ENCODE assay signal across 10 mouse cellular contexts in the genomic region with DNA sequence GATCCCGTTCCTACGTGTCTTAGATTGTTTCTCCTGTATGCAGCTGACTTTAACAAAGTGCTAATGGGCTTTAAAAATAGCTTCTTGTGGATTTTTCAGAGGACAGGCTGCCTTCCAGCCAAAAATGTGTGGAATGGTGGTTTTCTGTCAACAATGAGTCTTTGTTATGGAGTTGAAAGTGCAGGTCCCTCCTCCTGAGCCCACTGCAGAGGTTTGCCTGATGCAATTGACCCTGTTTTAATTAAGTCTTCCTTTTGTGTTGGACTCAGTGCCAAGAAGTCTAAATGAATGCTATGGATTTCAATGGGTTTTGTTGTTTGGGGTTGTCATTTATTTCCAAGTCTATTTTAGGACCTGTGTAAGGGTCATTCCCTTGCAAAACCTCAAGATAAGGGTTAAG.
DNase-seq lines count a peak whose midpoint lies in the region; ATAC-seq lines count a peak whose summit lies in the region.
"Had no signal": no experiment of that assay in that cellular context is flagged by ENCODE, and none has a peak within 500 bp of the region (broad histone marks: within the 10 kb centered on the region; RNA-seq: fewer than 3 reads in every experiment).

No protein-coding gene starts in this region.

- DNase-seq in hindbrain, embryonic 14.5 days (ENCODE audit: low spot score), result no peak
- DNase-seq in 3134 (ENCODE audit: extremely low read depth, insufficient read length, low spot score) (peak; percentile 20), 3T3-L1 (ENCODE audit: low read depth, low spot score) (peak; percentile 57)
- peak; percentile 16 to 27 for DNase-seq in heart, postnatal 10 days
- no peak for DNase-seq in T-cell, adult 2 months (ENCODE audit: low spot score)
- no peak for DNase-seq in urinary bladder, postnatal 36 days (ENCODE audit: low spot score in 2 of 2)
- no peak for DNase-seq in spleen, postnatal 10 days (ENCODE audit: low spot score in 2 of 2)
- DNase-seq: left cerebral cortex, postnatal 4 days had no signal

- no peaks in the 10 kb centered on the region for H3K9me3 ChIP-seq in hindbrain, embryonic 12.5 days (replicated peaks)
- H3K9me3 ChIP-seq in hindbrain, embryonic 14.5 days (ENCODE audit: control insufficient read depth, low read length), result no peaks in the 10 kb centered on the region
- H3K9me3 ChIP-seq: midbrain, embryonic 13.5 days had no signal

- peaks cover 4% of the 10 kb centered on the region; the same call in 1 of the 2 replicates for H3K27me3 ChIP-seq in hindbrain, embryonic 12.5 days
- H3K27me3 ChIP-seq in hindbrain, embryonic 14.5 days (ENCODE audit: control insufficient read depth, insufficient read depth, low read length), result no peaks in the 10 kb centered on the region
- H3K27me3 ChIP-seq: midbrain, embryonic 13.5 days had no signal

- H3K4me3 ChIP-seq in hindbrain, embryonic 12.5 days, result no peak overlapping the region
- H3K4me3 ChIP-seq in hindbrain, embryonic 14.5 days (replicated peaks; ENCODE audit: low read length), result no peak overlapping the region
- H3K4me3 ChIP-seq: midbrain, embryonic 13.5 days had no signal

- H3K4me1 ChIP-seq in hindbrain, embryonic 12.5 days, result peaks cover 9% of the 10 kb centered on the region; the same call in 1 of the 2 replicates
- no peaks in the 10 kb centered on the region for H3K4me1 ChIP-seq in hindbrain, embryonic 14.5 days (replicated peaks; ENCODE audit: control insufficient read depth, insufficient read depth, low read length)

- 0 out of 2 replicates have a peak overlapping the region, but pooled peaks have one; percentile 9 for H3K27ac ChIP-seq in hindbrain, embryonic 12.5 days
- no peak overlapping the region for H3K27ac ChIP-seq in hindbrain, embryonic 14.5 days
- H3K27ac ChIP-seq: midbrain, embryonic 13.5 days had no signal

- no peaks in the 10 kb centered on the region for H3K36me3 ChIP-seq in hindbrain, embryonic 12.5 days
- no peaks in the 10 kb centered on the region for H3K36me3 ChIP-seq in hindbrain, embryonic 14.5 days (replicated peaks; ENCODE audit: control insufficient read depth, insufficient read depth)
- H3K36me3 ChIP-seq: midbrain, embryonic 13.5 days had no signal

- intact Hi-C loops in heart, postnatal 10 days (cut with DNase I), result no loop called here

- WGBS in hindbrain, embryonic 12.5 days, result 10% methylated on average over 2 of the region's 2 CpGs
- WGBS in hindbrain, embryonic 14.5 days, result 11% methylated on average over 2 of the region's 2 CpGs

- no peak overlapping the region for H3K4me2 ChIP-seq in hindbrain, embryonic 12.5 days (replicated peaks)
- H3K4me2 ChIP-seq in hindbrain, embryonic 14.5 days (replicated peaks), result no peak overlapping the region
- H3K4me2 ChIP-seq: midbrain, embryonic 13.5 days had no signal

- no peak for ATAC-seq in hindbrain, embryonic 12.5 days (ENCODE audit: low FRiP score)
- no peak for ATAC-seq in hindbrain, embryonic 14.5 days (ENCODE audit: low FRiP score)
- ATAC-seq: midbrain, embryonic 13.5 days had no signal

- no peak overlapping the region for H3K9ac ChIP-seq in hindbrain, embryonic 12.5 days
- no peak overlapping the region for H3K9ac ChIP-seq in hindbrain, embryonic 14.5 days
- H3K9ac ChIP-seq: midbrain, embryonic 13.5 days had no signal

Comparison
In these comparisons a context has a peak if more than half of its experiments do, and no peak if none do; other contexts are left out.
1. DNase-seq: peak in 3134 (single experiment), 3T3-L1 (single experiment) and heart, postnatal 10 days (2 of 2); none in hindbrain, embryonic 14.5 days (single experiment), T-cell, adult 2 months (single experiment), urinary bladder, postnatal 36 days (0 of 2) and spleen, postnatal 10 days (0 of 2).